Mouse (Mus musculus): Measurements from ENCODE around the gene Sptb. TPM values are rescaled to one million over a fixed set of nuclear protein-coding genes. Genes with fewer than 3 reads are reported as not detected.

Sptb gene
- polyA plus RNA-seq, 2 experiments, result 39.7 to 59.4 TPM

GRCm38 (mm10) chr12:76668654-76669419, 41.5 kb downstream of the Sptb start:
- H3K27ac ChIP-seq, result peak overlapping the region; percentile 86
- 81% methylated on average over 7 of the region's 7 CpGs for WGBS (ENCODE audit: insufficient replicate concordance)
- TF ChIP-seq EP300 (IDR thresholded peaks at IDR 0.05; ENCODE audit: low read depth) (no peak), CTCF (IDR thresholded peaks at IDR 0.05; ENCODE audit: low read depth) (no peak)
- H3K27me3 ChIP-seq (ENCODE audit: control insufficient read depth, insufficient read depth, low read length), result no peaks in the 10 kb centered on the region
- no peaks in the 10 kb centered on the region for H3K9me3 ChIP-seq (ENCODE audit: control insufficient read depth, low read length)
- no peak for ATAC-seq (ENCODE audit: insufficient read depth)
- peak overlapping the region; percentile 80; the same call in 1 of the 2 replicates for H3K4me2 ChIP-seq (ENCODE audit: low read depth)
- DNase-seq (ENCODE audit: low read depth in 3 of 3, low spot score in 3 of 3), result no peak
- peaks cover 69 to 74% of the 10 kb centered on the region in 2 experiments for H3K4me1 ChIP-seq (replicated peaks; ENCODE audit: control insufficient read depth in 2 of 2, insufficient read depth in 2 of 2, low read length in 1 of 2)
- H3K36me3 ChIP-seq (replicated peaks; ENCODE audit: control insufficient read depth, insufficient read depth, low read depth), result peaks cover 23% of the 10 kb centered on the region
- peak overlapping the region; percentile 74 for H3K9ac ChIP-seq (replicated peaks)
- no peak overlapping the region for H3K4me3 ChIP-seq (ENCODE audit: insufficient read depth in 1 of 2, low read depth in 2 of 2, low read length in 2 of 2)

DNA sequence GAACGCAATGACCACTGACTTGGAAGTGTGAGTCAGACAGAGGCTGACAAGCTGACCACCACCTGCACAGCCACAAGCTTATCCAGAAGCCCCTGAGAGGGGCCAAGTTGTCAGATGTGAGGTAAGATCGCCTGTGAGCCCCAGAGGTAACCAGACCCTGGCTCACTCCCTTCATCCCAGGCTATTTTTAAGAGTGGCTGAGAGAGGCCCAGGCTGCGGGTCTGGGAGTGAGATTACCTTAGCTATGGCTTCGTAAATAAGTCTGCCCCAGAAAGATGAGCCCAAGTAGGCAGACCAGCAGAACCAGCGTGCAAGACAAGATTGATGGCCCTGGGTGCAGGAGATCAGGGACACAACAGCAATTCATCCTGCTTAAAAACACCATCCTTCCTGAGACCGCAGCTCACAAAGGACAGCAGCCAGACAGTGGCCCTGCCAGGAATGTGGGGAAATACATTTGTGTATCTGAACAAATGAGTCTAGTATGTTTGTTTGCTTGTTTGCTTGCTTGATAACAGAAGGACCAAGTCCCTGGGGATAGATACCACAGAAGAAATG, 58.5 kb downstream of the Sptb start:
- 89% methylated on average over 6 of the region's 6 CpGs for WGBS (ENCODE audit: insufficient replicate concordance)
- H3K27me3 ChIP-seq (ENCODE audit: control insufficient read depth, insufficient read depth, low read length), result no peaks in the 10 kb centered on the region
- peak overlapping the region; percentile 41; the same call in 1 of the 2 replicates for H3K27ac ChIP-seq
- H3K4me1 ChIP-seq (replicated peaks; ENCODE audit: control insufficient read depth in 2 of 2, insufficient read depth in 2 of 2, low read length in 1 of 2), result peaks cover 15 to 29% of the 10 kb centered on the region in 2 experiments
- H3K9me3 ChIP-seq (ENCODE audit: control insufficient read depth, low read length), result no peaks in the 10 kb centered on the region
- no peak for ATAC-seq (ENCODE audit: insufficient read depth)
- H3K4me3 ChIP-seq (ENCODE audit: insufficient read depth in 1 of 2, low read depth in 2 of 2, low read length in 2 of 2), result no peak overlapping the region
- peaks cover 53% of the 10 kb centered on the region for H3K36me3 ChIP-seq (replicated peaks; ENCODE audit: control insufficient read depth, insufficient read depth, low read depth)
- TF ChIP-seq EP300 (IDR thresholded peaks at IDR 0.05; ENCODE audit: low read depth), result no peak
- no peak for TF ChIP-seq CTCF (IDR thresholded peaks at IDR 0.05; ENCODE audit: low read depth)
- H3K4me2 ChIP-seq (ENCODE audit: low read depth), result peak overlapping the region; percentile 1; the same call in 1 of the 2 replicates
- H3K9ac ChIP-seq (replicated peaks), result no peak overlapping the region; the same call in 1 of the 2 replicates
- no peak for DNase-seq (ENCODE audit: low read depth in 3 of 3, low spot score in 3 of 3)

DNA sequence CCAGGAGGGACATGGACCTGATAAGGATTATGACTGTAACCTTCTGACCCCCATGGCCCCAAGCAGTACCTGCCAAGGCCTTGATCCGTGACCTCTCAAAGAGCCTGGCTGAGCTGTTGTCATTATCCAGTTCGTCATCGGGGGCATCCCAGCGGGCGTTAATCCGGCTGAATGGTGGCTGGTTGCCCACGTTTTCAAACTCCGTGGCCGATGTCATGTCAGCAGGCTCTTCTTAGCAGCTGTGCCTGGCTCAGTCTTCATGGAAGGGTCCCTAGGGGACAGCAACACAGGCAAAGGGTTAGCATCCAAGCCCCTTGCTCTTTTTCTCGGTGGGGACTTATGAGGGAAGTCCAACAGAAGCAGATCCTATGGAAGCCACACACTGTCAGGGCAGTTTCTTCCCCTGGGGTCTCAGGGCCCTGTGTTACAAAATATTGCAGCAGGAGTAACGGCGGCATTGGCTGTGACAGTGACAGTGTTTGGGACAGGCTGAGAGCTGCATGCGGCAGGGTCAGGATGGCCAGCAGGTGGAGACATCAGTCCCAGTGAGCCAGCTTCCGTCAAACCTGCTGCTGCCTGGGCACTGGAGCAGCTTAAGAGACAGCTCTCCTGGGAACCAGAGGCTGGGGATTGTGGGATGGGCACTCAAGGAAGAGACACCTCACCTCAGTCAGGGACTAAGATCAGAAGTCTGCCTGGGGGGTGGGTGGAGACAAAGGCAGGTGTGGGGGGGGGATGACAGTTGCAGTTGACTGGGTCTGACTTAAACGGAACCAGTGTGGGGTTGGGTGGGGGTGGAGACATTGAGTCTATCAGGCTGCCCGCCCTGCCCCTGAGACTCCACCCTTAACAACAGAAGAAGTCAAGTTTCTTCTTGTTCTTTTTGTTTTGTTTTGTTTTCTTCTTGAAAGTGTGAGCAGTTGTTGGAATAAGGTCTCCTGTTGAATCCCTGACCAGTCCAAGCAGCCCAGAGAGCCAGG, 60.3 kb downstream of the Sptb start:
- 0 out of 2 replicates have a peak overlapping the region, but pooled peaks have one; percentile 31 for H3K9ac ChIP-seq (replicated peaks)
- peak; percentile 94 for TF ChIP-seq CTCF (IDR thresholded peaks at IDR 0.05; ENCODE audit: low read depth)
- no peak for TF ChIP-seq EP300 (IDR thresholded peaks at IDR 0.05; ENCODE audit: low read depth)
- ATAC-seq (ENCODE audit: insufficient read depth) (peak; percentile 76), DNase-seq (ENCODE audit: low read depth in 3 of 3, low spot score in 3 of 3) (peak in 2 of 3 experiments; percentile 40 to 41)
- peak overlapping the region; percentile 36 for H3K4me2 ChIP-seq (ENCODE audit: low read depth)
- H3K36me3 ChIP-seq (replicated peaks; ENCODE audit: control insufficient read depth, insufficient read depth, low read depth), result peaks cover 62% of the 10 kb centered on the region
- H3K27ac ChIP-seq, result peak overlapping the region; percentile 39; the same call in 1 of the 2 replicates
- no peak overlapping the region for H3K4me3 ChIP-seq (ENCODE audit: insufficient read depth in 1 of 2, low read depth in 2 of 2, low read length in 2 of 2)
- peaks cover 15 to 35% of the 10 kb centered on the region in 2 experiments for H3K4me1 ChIP-seq (replicated peaks; ENCODE audit: control insufficient read depth in 2 of 2, insufficient read depth in 2 of 2, low read length in 1 of 2)
- 61% methylated on average over 16 of the region's 16 CpGs for WGBS (ENCODE audit: insufficient replicate concordance)
- H3K27me3 ChIP-seq (ENCODE audit: control insufficient read depth, insufficient read depth, low read length), result no peaks in the 10 kb centered on the region
- H3K9me3 ChIP-seq (ENCODE audit: control insufficient read depth, low read length), result no peaks in the 10 kb centered on the region

DNA sequence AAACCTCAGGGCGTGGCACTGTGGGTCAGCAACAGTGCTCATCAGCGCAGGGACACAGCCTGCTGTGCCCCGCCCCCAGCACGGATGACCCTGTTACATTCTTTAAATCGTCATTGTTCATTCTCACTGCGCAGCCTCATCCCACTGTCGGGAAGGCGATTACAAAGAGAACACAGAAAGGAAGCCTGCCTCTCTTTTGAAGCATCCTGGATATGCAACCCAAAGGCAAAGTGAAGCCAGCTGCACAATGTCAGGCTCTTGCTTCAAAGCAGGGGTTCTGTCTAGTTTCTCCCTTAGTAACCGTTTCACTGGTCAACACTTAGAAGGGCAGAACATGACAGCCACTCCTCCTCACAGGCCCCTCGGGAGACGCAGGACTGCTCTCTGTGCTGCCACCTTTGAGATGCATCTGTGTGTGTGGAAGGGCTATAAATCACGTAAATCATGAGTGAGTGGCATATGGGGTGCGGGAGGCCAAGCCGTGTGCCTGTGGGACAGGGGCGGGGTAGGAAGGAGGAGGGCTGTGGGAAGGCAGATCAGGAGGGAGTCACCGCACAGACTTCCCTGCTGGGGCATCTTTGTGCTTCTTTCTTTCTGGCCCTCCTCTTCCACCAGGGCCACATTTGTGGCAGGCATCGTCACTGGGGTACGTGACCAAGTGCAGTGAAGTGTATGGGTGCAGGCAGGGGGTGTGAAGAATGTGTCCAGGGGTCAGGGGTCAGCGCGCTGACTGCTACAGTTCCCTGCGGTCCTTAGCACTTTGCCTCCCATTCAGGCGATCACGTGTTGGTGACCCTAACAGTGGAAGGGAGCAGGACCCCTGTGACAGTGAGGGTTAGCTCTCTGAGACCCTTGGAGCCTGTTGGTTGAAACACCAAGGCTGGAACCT, 64.9 kb downstream of the Sptb start:
- H3K4me3 ChIP-seq (ENCODE audit: insufficient read depth in 1 of 2, low read depth in 2 of 2, low read length in 2 of 2), result no peak overlapping the region
- H3K27me3 ChIP-seq (ENCODE audit: control insufficient read depth, insufficient read depth, low read length), result no peaks in the 10 kb centered on the region
- no peak overlapping the region for H3K9ac ChIP-seq (replicated peaks)
- no peak overlapping the region for H3K27ac ChIP-seq
- peaks cover 89% of the 10 kb centered on the region for H3K36me3 ChIP-seq (replicated peaks; ENCODE audit: control insufficient read depth, insufficient read depth, low read depth)
- DNase-seq (ENCODE audit: low read depth in 3 of 3, low spot score in 3 of 3), result no peak
- WGBS (ENCODE audit: insufficient replicate concordance), result 68% methylated on average over 23 of the region's 23 CpGs
- no peak overlapping the region for H3K4me2 ChIP-seq (ENCODE audit: low read depth)
- no peak for TF ChIP-seq CTCF (IDR thresholded peaks at IDR 0.05; ENCODE audit: low read depth)
- TF ChIP-seq EP300 (IDR thresholded peaks at IDR 0.05; ENCODE audit: low read depth), result no peak
- H3K4me1 ChIP-seq (replicated peaks; ENCODE audit: control insufficient read depth in 2 of 2, insufficient read depth in 2 of 2, low read length in 1 of 2), result peaks cover 2 to 14% of the 10 kb centered on the region in 2 experiments
- H3K9me3 ChIP-seq (ENCODE audit: control insufficient read depth, low read length), result no peaks in the 10 kb centered on the region
- ATAC-seq (ENCODE audit: insufficient read depth), result no peak

Measured in liver, embryonic 14.5 days (tissue).